Mouse (Mus musculus) Patski (cell line): Measurements from ENCODE around the gene Limd2. TPM values are rescaled to one million over a fixed set of nuclear protein-coding genes. Genes with fewer than 3 reads are reported as not detected.

Experiments
- ATAC-seq: fragments of 100-300 bp; one replicate; pipeline ENCODE4 v1.8.0; 2021
- CTCF ChIA-PET: fragments of 350-600 bp; sonication (Branson Sonifier 250); formaldehyde crosslinking; loops from one replicate; lab custom pipeline; 2022; ENCODE audit warnings: inconsistent platforms; lab: Charles Lee
- POLR2A ChIA-PET: fragments of 350-600 bp; sonication (Branson Sonifier 250); formaldehyde crosslinking; loops from one replicate; lab custom pipeline; 2022; ENCODE audit warnings: antibody characterized with exemption, inconsistent platforms; lab: Charles Lee
- DNase-seq: peaks from one replicate; pipeline ENCODE4 v3.0.0-alpha.2; 2011; ENCODE audit warnings: low read depth, low spot score
- H3K27me3 ChIP-seq: fragments of 371-371 bp; one replicate; pipeline ENCODE4 v1.5.1; 2021
- CTCF ChIP-seq: fragments of 100-300 bp; IDR thresholded peaks from one replicate; pipeline ENCODE4 v1.5.1; 2021
- in situ Hi-C: fragments of 300-500 bp; cut with MboI; formaldehyde crosslinking; loops from 3 replicates; pipeline ENCODE4 v1.11.1; 2018; ENCODE audit warnings: low pct_unique_long_range_greater_than_20kb, mixed read lengths
- polyA plus RNA-seq: library from polyadenylated mRNA; unstranded; gene quantifications from one replicate; pipeline ENCODE4 v1.2.3, GENCODE M21; 2021

Limd2 gene
- polyA plus RNA-seq, 1 experiment from 2014 or later, result 80.1 TPM

- no peak for TF ChIP-seq CTCF
- no peak for ATAC-seq
- H3K27me3 ChIP-seq, result no peaks in the 10 kb centered on the region
- DNase-seq, result no peak
- ChIA-PET CTCF (interaction anchor here (1.4 to 1.9 kb wide), 2 partner anchors 9 to 13 kb away, joined by 4 to 5 read pairs; no protein-coding TSS in a partner anchor), POLR2A (no interaction called here)
- in situ Hi-C loops, result no loop called here
Observed at GRCm38 (mm10) chr11:106158930-106159215, 1.8 kb downstream of the Limd2 start.

- H3K27me3 ChIP-seq, result no peaks in the 10 kb centered on the region
- no peak for TF ChIP-seq CTCF
- in situ Hi-C loops, result no loop called here
- ATAC-seq, result no peak
- ChIA-PET POLR2A (no interaction called here), CTCF (interaction anchor here (1.0 to 1.9 kb wide), 3 partner anchors 9 to 12 kb away, joined by 3 to 5 read pairs (median 4); no protein-coding TSS in a partner anchor)
- no peak for DNase-seq
Observed at GRCm38 (mm10) chr11:106158081-106158929, 2.4 kb downstream of the Limd2 start.

- DNase-seq (no peak), ATAC-seq (no peak)
- no peak for TF ChIP-seq CTCF
- no peaks in the 10 kb centered on the region for H3K27me3 ChIP-seq
- ChIA-PET CTCF (interaction anchor here (1.0 to 1.9 kb wide), 2 partner anchors 10 to 11 kb away, joined by 3 to 4 read pairs; no protein-coding TSS in a partner anchor), POLR2A (interaction anchor here (1.7 kb wide), 1 partner anchor 10 kb away, joined by 3 read pairs; no protein-coding TSS in a partner anchor)
- in situ Hi-C loops, result no loop called here
Observed at GRCm38 (mm10) chr11:106157154-106157553, 3.5 kb downstream of the Limd2 start.

GRCm38 (mm10) chr11:106156257-106156656 is 4.4 kb downstream of the Limd2 start:
- in situ Hi-C loops, result no loop called here
- H3K27me3 ChIP-seq, result no peaks in the 10 kb centered on the region
- DNase-seq (no peak), ATAC-seq (no peak)
- CTCF ChIA-PET, result interaction anchor here (1.7 kb wide), 1 partner anchor 16 kb away, joined by 3 read pairs; no protein-coding TSS in a partner anchor
- no peak for TF ChIP-seq CTCF
- POLR2A ChIA-PET, result interaction anchor here (1.2 to 1.7 kb wide), 2 partner anchors 9 to 20 kb away, joined by 3 to 4 read pairs; no protein-coding TSS in a partner anchor

GRCm38 (mm10) chr11:106155761-106156160 is 4.9 kb downstream of the Limd2 start:
- no peak for TF ChIP-seq CTCF
- DNase-seq, result no peak
- in situ Hi-C loops, result no loop called here
- ChIA-PET POLR2A (interaction anchor here (0.5 to 1.2 kb wide), 2 partner anchors 19 to 71 kb away, joined by 3 to 4 read pairs; no protein-coding TSS in a partner anchor), CTCF (interaction anchor here (1.7 kb wide), 1 partner anchor 16 kb away, joined by 3 read pairs; no protein-coding TSS in a partner anchor)
- no peak for ATAC-seq
- no peaks in the 10 kb centered on the region for H3K27me3 ChIP-seq

- DNase-seq, result no peak
- in situ Hi-C loops, result no loop called here
- no peaks in the 10 kb centered on the region for H3K27me3 ChIP-seq
- ChIA-PET POLR2A (no interaction called here), CTCF (interaction anchor here (0.8 to 1.8 kb wide), 3 partner anchors 9 to 22 kb away, joined by 3 to 4 read pairs (median 3); no protein-coding TSS in a partner anchor)
- TF ChIP-seq CTCF, result no peak
- ATAC-seq, result no peak
Observed at GRCm38 (mm10) chr11:106154770-106155169, 5.9 kb downstream of the Limd2 start.

- ChIA-PET CTCF (interaction anchor here (1.8 kb wide), 1 partner anchor 21 kb away, joined by 4 read pairs; no protein-coding TSS in a partner anchor), POLR2A (no interaction called here)
- DNase-seq (no peak), ATAC-seq (no peak)
- TF ChIP-seq CTCF, result no peak
- in situ Hi-C loops, result no loop called here
- no peaks in the 10 kb centered on the region for H3K27me3 ChIP-seq
Observed at GRCm38 (mm10) chr11:106154091-106154490, 6.6 kb downstream of the Limd2 start.

GRCm38 (mm10) chr11:106152132-106152531 is 8.5 kb downstream of the Limd2 start:
- POLR2A ChIA-PET, result interaction anchor here (0.7 kb wide), 1 partner anchor 642 kb away, joined by 3 read pairs; no protein-coding TSS in a partner anchor

GRCm38 (mm10) chr11:106151219-106151618 is 9.4 kb downstream of the Limd2 start:
- DNase-seq (no peak), ATAC-seq (no peak)
- in situ Hi-C loops, result no loop called here
- ChIA-PET CTCF (interaction anchor here (2.0 kb wide), 1 partner anchor 9 kb away, joined by 6 read pairs; no protein-coding TSS in a partner anchor), POLR2A (no interaction called here)
- no peaks in the 10 kb centered on the region for H3K27me3 ChIP-seq
- no peak for TF ChIP-seq CTCF

More at GRCm38 (mm10) chr11:106152132-106152531, 8.5 kb downstream of the Limd2 start:
- DNase-seq (no peak), ATAC-seq (no peak)
- no peak for TF ChIP-seq CTCF
- no peaks in the 10 kb centered on the region for H3K27me3 ChIP-seq
- in situ Hi-C loops, result no loop called here
- CTCF ChIA-PET, result interaction anchor here (2.0 kb wide), 1 partner anchor 10 kb away, joined by 6 read pairs; no protein-coding TSS in a partner anchor
